14 mouse cellular contexts compared by ENCODE assay signal in genomic region chr1:92772101-92772783, GRCm38 (mm10). TPM values are rescaled to one million over a fixed set of nuclear protein-coding genes. Genes with fewer than 3 reads are reported as not detected.
DNase-seq lines count a peak whose midpoint lies in the region; ATAC-seq lines count a peak whose summit lies in the region.
"Had no signal": no experiment of that assay in that cellular context is flagged by ENCODE, and none has a peak within 500 bp of the region (broad histone marks: within the 10 kb centered on the region; RNA-seq: fewer than 3 reads in every experiment).

No protein-coding gene starts in this region.

- no peaks in the 10 kb centered on the region for H3K9me3 ChIP-seq in embryonic facial prominence, embryonic 11.5 days (replicated peaks; ENCODE audit: control insufficient read depth, low read length)
- H3K9me3 ChIP-seq in heart, embryonic 15.5 days (replicated peaks) = no peaks in the 10 kb centered on the region
- H3K9me3 ChIP-seq in midbrain, embryonic 14.5 days (ENCODE audit: control insufficient read depth, low read length) = no peaks in the 10 kb centered on the region
- H3K9me3 ChIP-seq: forebrain, embryonic 15.5 days had no signal

- H3K27me3 ChIP-seq in embryonic facial prominence, embryonic 11.5 days (ENCODE audit: control insufficient read depth, insufficient read depth, low read length) = no peaks in the 10 kb centered on the region
- peaks cover 23% of the 10 kb centered on the region for H3K27me3 ChIP-seq in heart, embryonic 15.5 days
- no peaks in the 10 kb centered on the region for H3K27me3 ChIP-seq in midbrain, embryonic 14.5 days (ENCODE audit: control insufficient read depth, insufficient read depth, low read length)
- H3K27me3 ChIP-seq: forebrain, embryonic 15.5 days; Patski had no signal

- H3K36me3 ChIP-seq in embryonic facial prominence, embryonic 11.5 days (replicated peaks; ENCODE audit: control insufficient read depth, insufficient read depth, low read depth, low read length) = no peaks in the 10 kb centered on the region
- no peaks in the 10 kb centered on the region for H3K36me3 ChIP-seq in heart, embryonic 15.5 days
- no peaks in the 10 kb centered on the region for H3K36me3 ChIP-seq in midbrain, embryonic 14.5 days (ENCODE audit: control insufficient read depth, insufficient read depth, low read length)
- H3K36me3 ChIP-seq: forebrain, embryonic 15.5 days had no signal

- no peak for ATAC-seq in embryonic facial prominence, embryonic 11.5 days (replicated peaks; ENCODE audit: insufficient number of reproducible peaks, low FRiP score, low TSS enrichment, low read depth)
- ATAC-seq in heart, embryonic 15.5 days (replicated peaks; ENCODE audit: insufficient number of reproducible peaks, insufficient read depth, low FRiP score, low read depth) = no peak
- ATAC-seq in midbrain, embryonic 14.5 days (ENCODE audit: low FRiP score, low TSS enrichment) = no peak
- ATAC-seq: forebrain, embryonic 15.5 days; hindbrain, embryonic 16.5 days; Patski had no signal

- no peak overlapping the region for H3K4me2 ChIP-seq in embryonic facial prominence, embryonic 11.5 days (ENCODE audit: low read depth, low read length)
- H3K4me2 ChIP-seq in heart, embryonic 15.5 days = no peak overlapping the region
- no peak overlapping the region for H3K4me2 ChIP-seq in midbrain, embryonic 14.5 days (ENCODE audit: low read length)
- H3K4me2 ChIP-seq: forebrain, embryonic 15.5 days had no signal

- H3K4me3 ChIP-seq in embryonic facial prominence, embryonic 11.5 days (ENCODE audit: low read depth, low read length) = no peak overlapping the region
- no peak overlapping the region for H3K4me3 ChIP-seq in heart, embryonic 15.5 days
- no peak overlapping the region for H3K4me3 ChIP-seq in midbrain, embryonic 14.5 days (replicated peaks; ENCODE audit: low read depth, low read length)
- H3K4me3 ChIP-seq: forebrain, embryonic 15.5 days had no signal

- H3K27ac ChIP-seq in embryonic facial prominence, embryonic 11.5 days (replicated peaks; ENCODE audit: low read depth, low read length) = 0 out of 2 replicates have a peak overlapping the region, but pooled peaks have one; percentile 22
- H3K27ac ChIP-seq in heart, embryonic 15.5 days = peak overlapping the region; percentile 32; the same call in 1 of the 2 replicates
- peak overlapping the region; percentile 78 for H3K27ac ChIP-seq in midbrain, embryonic 14.5 days (replicated peaks; ENCODE audit: low read depth, low read length)
- H3K27ac ChIP-seq: forebrain, embryonic 15.5 days had no signal

- WGBS in embryonic facial prominence, embryonic 11.5 days = 39% methylated on average over 9 of the region's 9 CpGs
- 37% methylated on average over 9 of the region's 9 CpGs for WGBS in heart, embryonic 15.5 days
- whole genome bisulfite sequencing in midbrain, embryonic 14.5 days = 66% methylated on average over 9 of the region's 9 CpGs

- H3K9ac ChIP-seq in embryonic facial prominence, embryonic 11.5 days (replicated peaks; ENCODE audit: low read length) = no peak overlapping the region
- no peak overlapping the region for H3K9ac ChIP-seq in heart, embryonic 15.5 days
- H3K9ac ChIP-seq in midbrain, embryonic 14.5 days (replicated peaks; ENCODE audit: low read length) = no peak overlapping the region
- H3K9ac ChIP-seq: forebrain, embryonic 15.5 days had no signal

- no peaks in the 10 kb centered on the region; the same call in 1 of the 2 replicates for H3K4me1 ChIP-seq in embryonic facial prominence, embryonic 11.5 days (ENCODE audit: control insufficient read depth, insufficient read depth, low read length)
- peaks cover 34% of the 10 kb centered on the region for H3K4me1 ChIP-seq in heart, embryonic 15.5 days (replicated peaks)
- H3K4me1 ChIP-seq in midbrain, embryonic 14.5 days (ENCODE audit: control insufficient read depth, insufficient read depth, low read length) = peaks cover 20% of the 10 kb centered on the region

- DNase-seq in gastrocnemius, adult 18-20 months (ENCODE audit: low spot score) = peak; percentile 50
- no peak for DNase-seq in gastrocnemius, adult 8-10 months (ENCODE audit: low spot score in 2 of 2)
- DNase-seq in embryonic facial prominence, embryonic 11.5 days (ENCODE audit: low spot score) = peak; percentile 81
- no peak for DNase-seq in midbrain, embryonic 14.5 days
- DNase-seq in left cerebral cortex, adult 11 months (ENCODE audit: low spot score) = no peak
- DNase-seq in right cerebral cortex, postnatal 25 days = no peak
- no peak for DNase-seq in ovary, postnatal 36 days (ENCODE audit: low spot score)
- DNase-seq: adrenal gland, postnatal 10 days; B cell, adult 2 months; cerebellum, adult 9-11 months had no signal

RNA-seq across cellular contexts. Expression of gene Gpc1, which starts 59.2 kb away (rescaled TPM):
- total RNA-seq in gastrocnemius, adult 18-20 months (2021) = 100 to 1,000 TPM; 223 to 227 TPM
- total RNA-seq in gastrocnemius, adult 8-10 months (2022) = 100 to 1,000 TPM; 213 to 262 (median 240) TPM
- polyA plus RNA-seq in embryonic facial prominence, embryonic 11.5 days (2014; fragmentation: Nextera tagmentation; extraction: Ambion mirVana) = 37.7 and 41.9 TPM in 2 replicates
- 61.3 and 71.4 TPM in 2 replicates for polyA plus RNA-seq in heart, embryonic 15.5 days (2015; fragmentation: Nextera tagmentation; extraction: Ambion mirVana)
- polyA plus RNA-seq in midbrain, embryonic 14.5 days (2014; fragmentation: Nextera tagmentation; extraction: Ambion mirVana) = 64.8 and 65.7 TPM in 2 replicates

Comparison
In these comparisons a context has a peak if more than half of its experiments do, and no peak if none do; other contexts are left out.
1. DNase-seq: peak in gastrocnemius, adult 18-20 months (single experiment) and embryonic facial prominence, embryonic 11.5 days (single experiment); none in gastrocnemius, adult 8-10 months (0 of 2), midbrain, embryonic 14.5 days (single experiment), left cerebral cortex, adult 11 months (single experiment), right cerebral cortex, postnatal 25 days (single experiment) and ovary, postnatal 36 days (single experiment).
2. H3K27ac ChIP-seq: peak in every context shown above with its lines; median percentile 78 in midbrain, embryonic 14.5 days; 32 in heart, embryonic 15.5 days; 22 in embryonic facial prominence, embryonic 11.5 days.